Mouse (Mus musculus) erythroblast, embryonic 14.5 days (primary cell): ENCODE data around the gene Tgfbr3.

ENCODE experiments used
- GATA1 ChIP-seq: IDR thresholded peaks from 2 replicates; pipeline ENCODE4 v1.6.1; 2012; ENCODE audit warnings: low read length, inconsistent platforms, mixed read lengths
- TAL1 ChIP-seq: IDR thresholded peaks from 3 replicates; pipeline ENCODE4 v1.6.1; 2012; ENCODE audit warnings: low read length, inconsistent platforms, mixed read lengths

DNA sequence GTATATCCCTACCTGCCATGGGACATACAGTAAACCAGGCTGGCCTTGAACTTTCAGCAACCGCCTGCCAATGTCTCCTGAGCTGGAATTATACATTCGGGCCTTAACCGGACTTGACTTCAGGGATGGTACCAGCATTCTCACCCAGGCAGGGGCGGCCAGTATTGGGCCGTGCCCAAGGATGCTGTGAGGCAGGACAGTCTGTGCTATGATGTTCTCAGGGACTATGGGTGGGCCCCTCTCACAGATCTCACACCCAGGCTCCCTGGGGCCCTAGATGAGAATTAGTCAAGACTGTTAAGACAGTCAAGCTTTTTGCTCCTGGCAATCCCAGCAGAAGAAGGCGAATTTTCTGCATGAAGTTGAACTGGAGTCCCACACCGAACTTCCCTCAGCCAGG lies 211.5 kb downstream of the Tgfbr3 start:
- TF ChIP-seq TAL1 (no peak), GATA1 (no peak)
